Mouse (Mus musculus): Measurements from ENCODE around the gene Plpp1. TPM values are rescaled to one million over a fixed set of nuclear protein-coding genes. Genes with fewer than 3 reads are reported as not detected.

Plpp1 gene
- polyA plus RNA-seq, 1 experiment from 2014 or later: 137 TPM

DNA sequence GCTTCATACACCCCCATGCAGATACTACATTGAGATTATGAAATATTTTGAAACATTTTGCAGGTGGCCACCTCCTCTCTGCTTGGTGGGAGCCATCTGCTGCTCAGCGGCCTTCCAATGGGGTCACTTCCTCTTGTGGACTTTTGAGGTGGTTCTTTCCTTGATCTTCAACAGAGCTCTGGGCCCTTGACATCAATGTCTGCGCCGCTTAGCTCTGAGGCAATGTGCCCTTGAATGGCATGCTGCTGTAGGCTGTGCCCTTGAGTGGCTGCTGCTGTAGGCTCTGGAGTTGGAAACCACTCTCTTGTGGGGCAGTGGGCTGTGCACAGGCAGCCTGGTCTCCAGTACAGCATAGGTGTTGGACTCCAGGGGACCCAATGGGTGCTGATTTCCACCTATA lies 45.3 kb downstream of the Plpp1 start:
- DNase-seq (ENCODE audit: low spot score) (no peak), ATAC-seq (ENCODE audit: low FRiP score, low TSS enrichment) (no peak)
- H3K27me3 ChIP-seq (ENCODE audit: control insufficient read depth, insufficient read depth, low read length): no peaks in the 10 kb centered on the region
- WGBS: 96% methylated on average over 3 of the region's 3 CpGs
- H3K27ac ChIP-seq (replicated peaks): no peak overlapping the region
- 0 out of 2 replicates have a peak, but pooled peaks cover 10% of the 10 kb centered on the region for H3K36me3 ChIP-seq (ENCODE audit: control insufficient read depth, insufficient read depth, low read length)
- no peak for TF ChIP-seq CTCF (IDR thresholded peaks at IDR 0.05; ENCODE audit: low read depth)
- no peak for TF ChIP-seq EP300 (optimal IDR thresholded peaks at IDR 0.05)
- no peaks in the 10 kb centered on the region for H3K4me1 ChIP-seq (replicated peaks; ENCODE audit: control insufficient read depth, insufficient read depth)
- no peak overlapping the region for H3K4me2 ChIP-seq (replicated peaks; ENCODE audit: low read depth)
- no peak overlapping the region for H3K4me3 ChIP-seq (ENCODE audit: low read depth, low read length)
- no peak overlapping the region for H3K9ac ChIP-seq (ENCODE audit: low read length)
- no peaks in the 10 kb centered on the region for H3K9me3 ChIP-seq (ENCODE audit: control insufficient read depth, low read length)

DNA sequence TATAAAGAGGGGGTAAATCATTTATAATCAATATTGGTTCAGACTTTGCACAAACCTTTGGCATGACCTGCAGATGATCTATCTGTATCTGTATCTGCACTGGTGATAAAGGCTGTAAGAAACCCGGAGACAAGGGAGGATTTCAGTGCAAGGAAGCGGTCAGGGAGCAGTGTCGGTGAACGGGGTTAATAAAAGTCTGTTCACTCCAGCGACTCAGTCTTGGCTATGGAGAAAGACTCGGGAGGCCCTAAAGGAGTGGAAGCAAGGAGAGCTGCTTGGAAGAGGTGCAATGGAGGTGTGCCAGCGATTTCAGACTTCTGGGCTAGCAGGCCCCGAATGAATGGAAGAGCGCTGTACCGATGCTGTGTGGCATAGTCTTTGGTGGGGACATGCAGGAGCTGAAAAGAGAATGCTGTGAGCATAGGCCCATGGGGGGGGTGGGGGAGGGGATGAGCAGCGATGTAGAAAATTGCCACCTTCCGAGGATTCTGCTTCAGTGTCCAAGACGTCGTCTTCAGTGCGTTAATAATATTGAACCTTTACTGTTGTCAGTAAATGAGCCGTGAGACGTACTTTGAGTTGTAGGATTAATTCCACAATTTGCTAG lies 53.2 kb downstream of the Plpp1 start:
- no peak for TF ChIP-seq CTCF (IDR thresholded peaks at IDR 0.05; ENCODE audit: low read depth)
- Histone ChIP-seq H3K4me3 (ENCODE audit: low read depth, low read length) (no peak overlapping the region), H3K4me1 (replicated peaks; ENCODE audit: control insufficient read depth, insufficient read depth) (no peaks in the 10 kb centered on the region), H3K9ac (ENCODE audit: low read length) (no peak overlapping the region), H3K9me3 (ENCODE audit: control insufficient read depth, low read length) (no peaks in the 10 kb centered on the region), H3K36me3 (ENCODE audit: control insufficient read depth, insufficient read depth, low read length) (peaks cover 4% of the 10 kb centered on the region; the same call in 1 of the 2 replicates), H3K4me2 (replicated peaks; ENCODE audit: low read depth) (no peak overlapping the region), H3K27ac (replicated peaks) (no peak overlapping the region), H3K27me3 (ENCODE audit: control insufficient read depth, insufficient read depth, low read length) (no peaks in the 10 kb centered on the region)
- ATAC-seq (ENCODE audit: low FRiP score, low TSS enrichment) (no peak), DNase-seq (ENCODE audit: low spot score) (no peak)
- WGBS: 81% methylated on average over 17 of the region's 17 CpGs

DNA sequence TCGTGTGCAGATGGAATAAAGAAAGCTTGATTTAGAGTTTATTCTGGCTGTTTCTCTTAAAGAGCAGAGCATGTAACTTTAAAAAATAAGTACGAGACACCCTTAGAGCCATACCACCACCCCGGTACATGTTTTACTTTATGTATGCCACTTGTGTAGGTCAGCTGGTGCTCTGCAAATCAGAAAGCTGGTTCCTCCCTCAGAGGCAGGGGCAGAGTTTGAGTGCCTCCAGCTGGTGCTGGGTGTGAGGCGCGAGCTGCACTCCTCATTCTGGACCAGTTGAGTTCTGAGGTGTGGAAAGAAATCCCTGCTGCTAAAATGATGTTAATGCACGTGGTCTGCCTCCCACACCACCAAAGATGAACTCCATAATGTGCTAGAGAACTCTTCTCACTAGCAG lies 53.8 kb downstream of the Plpp1 start:
- WGBS: 71% methylated on average over 6 of the region's 6 CpGs

DNA sequence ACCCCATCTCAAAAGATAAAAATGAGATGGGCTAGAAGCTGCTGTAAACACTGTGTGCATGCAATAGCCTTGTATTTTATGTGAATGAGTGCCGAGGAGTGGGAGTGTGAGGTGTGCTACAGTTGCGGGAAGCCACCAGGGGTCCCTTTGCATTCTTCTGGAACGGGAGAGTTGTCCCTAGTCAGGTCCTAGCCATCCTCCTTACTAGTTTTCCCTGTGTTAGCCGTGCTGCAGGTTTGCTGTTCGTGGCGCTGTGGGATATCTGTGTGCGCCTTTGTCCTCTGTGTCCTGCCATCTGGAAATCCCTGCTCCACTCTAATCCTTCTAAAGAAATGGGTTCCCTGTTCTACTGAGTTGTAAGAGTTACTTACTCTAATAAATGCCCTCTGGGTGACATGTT lies 57.3 kb downstream of the Plpp1 start:
- no peak for DNase-seq (ENCODE audit: low spot score)
- WGBS: 85% methylated on average over 7 of the region's 7 CpGs
- Histone ChIP-seq H3K4me3 (ENCODE audit: low read depth, low read length) (no peak overlapping the region), H3K9ac (ENCODE audit: low read length) (no peak overlapping the region), H3K27ac (replicated peaks) (no peak overlapping the region), H3K27me3 (ENCODE audit: control insufficient read depth, insufficient read depth, low read length) (no peaks in the 10 kb centered on the region), H3K9me3 (ENCODE audit: control insufficient read depth, low read length) (no peaks in the 10 kb centered on the region), H3K36me3 (ENCODE audit: control insufficient read depth, insufficient read depth, low read length) (peaks cover 9% of the 10 kb centered on the region; the same call in 1 of the 2 replicates), H3K4me2 (replicated peaks; ENCODE audit: low read depth) (no peak overlapping the region), H3K4me1 (replicated peaks; ENCODE audit: control insufficient read depth, insufficient read depth) (no peaks in the 10 kb centered on the region)
- TF ChIP-seq CTCF (IDR thresholded peaks at IDR 0.05; ENCODE audit: low read depth) (no peak), EP300 (optimal IDR thresholded peaks at IDR 0.05) (no peak)
- no peak for ATAC-seq (ENCODE audit: low FRiP score, low TSS enrichment)

More for the DNA sequence above, 53.8 kb downstream of the Plpp1 start:
- Histone ChIP-seq H3K4me1 (replicated peaks; ENCODE audit: control insufficient read depth, insufficient read depth) (no peaks in the 10 kb centered on the region), H3K27me3 (ENCODE audit: control insufficient read depth, insufficient read depth, low read length) (no peaks in the 10 kb centered on the region), H3K4me3 (ENCODE audit: low read depth, low read length) (no peak overlapping the region), H3K27ac (replicated peaks) (no peak overlapping the region), H3K4me2 (replicated peaks; ENCODE audit: low read depth) (no peak overlapping the region), H3K9me3 (ENCODE audit: control insufficient read depth, low read length) (no peaks in the 10 kb centered on the region), H3K36me3 (ENCODE audit: control insufficient read depth, insufficient read depth, low read length) (peaks cover 4% of the 10 kb centered on the region; the same call in 1 of the 2 replicates), H3K9ac (ENCODE audit: low read length) (no peak overlapping the region)
- DNase-seq (ENCODE audit: low spot score) (no peak), ATAC-seq (ENCODE audit: low FRiP score, low TSS enrichment) (no peak)
- TF ChIP-seq EP300 (optimal IDR thresholded peaks at IDR 0.05) (no peak), CTCF (IDR thresholded peaks at IDR 0.05; ENCODE audit: low read depth) (peak; percentile 48)

DNA sequence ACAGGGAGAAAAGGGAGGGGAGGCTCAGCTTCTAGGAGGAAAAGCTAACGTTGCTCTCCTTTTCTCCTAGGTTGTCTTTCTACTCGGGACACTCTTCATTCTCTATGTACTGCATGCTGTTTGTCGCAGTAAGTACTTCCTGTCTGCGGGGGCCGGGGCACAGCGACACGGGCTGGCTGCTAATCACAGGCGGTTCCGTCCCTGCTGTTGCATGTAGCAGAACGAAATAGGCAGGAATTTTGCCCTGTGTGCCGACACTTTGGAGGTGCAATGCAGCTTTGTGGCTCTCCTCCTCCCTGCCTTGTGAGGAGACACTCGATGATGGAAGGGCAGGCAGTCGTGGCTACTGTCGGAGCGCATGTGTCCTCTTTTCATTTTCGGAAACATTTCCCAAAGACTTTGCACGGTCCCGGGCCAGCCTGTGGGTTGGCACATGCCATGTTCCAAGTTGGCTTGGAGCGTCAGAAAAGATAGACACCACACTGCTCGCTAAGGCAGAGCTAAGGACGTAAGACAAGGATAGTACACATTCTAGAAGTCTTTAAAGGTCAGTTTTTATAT lies 59.1 kb downstream of the Plpp1 start:
- Histone ChIP-seq H3K9me3 (ENCODE audit: control insufficient read depth, low read length) (no peaks in the 10 kb centered on the region), H3K27ac (replicated peaks) (no peak overlapping the region), H3K27me3 (ENCODE audit: control insufficient read depth, insufficient read depth, low read length) (no peaks in the 10 kb centered on the region), H3K4me1 (replicated peaks; ENCODE audit: control insufficient read depth, insufficient read depth) (no peaks in the 10 kb centered on the region), H3K9ac (ENCODE audit: low read length) (no peak overlapping the region), H3K36me3 (ENCODE audit: control insufficient read depth, insufficient read depth, low read length) (peaks cover 9% of the 10 kb centered on the region; the same call in 1 of the 2 replicates), H3K4me2 (replicated peaks; ENCODE audit: low read depth) (no peak overlapping the region), H3K4me3 (ENCODE audit: low read depth, low read length) (no peak overlapping the region)
- TF ChIP-seq EP300 (optimal IDR thresholded peaks at IDR 0.05) (no peak), CTCF (IDR thresholded peaks at IDR 0.05; ENCODE audit: low read depth) (no peak)
- WGBS: 81% methylated on average over 21 of the region's 21 CpGs
- ATAC-seq (ENCODE audit: low FRiP score, low TSS enrichment) (no peak), DNase-seq (ENCODE audit: low spot score) (no peak)

DNA sequence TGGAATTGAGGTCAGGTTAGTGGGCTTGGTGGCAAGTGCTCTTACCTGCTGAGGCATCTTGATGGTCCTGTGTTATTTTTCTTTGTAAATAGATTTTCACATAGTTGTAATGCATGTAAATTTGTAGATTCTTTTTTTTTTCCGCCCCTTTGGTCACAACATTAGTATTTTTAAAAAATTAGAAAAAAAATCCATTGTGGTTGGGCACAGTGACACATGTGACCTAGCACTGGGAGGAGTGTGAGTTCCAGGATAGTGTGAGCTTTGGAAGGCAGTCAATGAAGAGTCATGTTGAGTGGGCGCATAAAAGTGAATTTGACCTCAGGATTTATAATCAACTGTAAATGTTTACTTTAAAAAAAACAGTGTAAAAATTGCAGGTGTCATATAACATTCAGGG lies 59.8 kb downstream of the Plpp1 start:
- no peak for DNase-seq (ENCODE audit: low spot score)
- H3K36me3 ChIP-seq (ENCODE audit: control insufficient read depth, insufficient read depth, low read length): peaks cover 9% of the 10 kb centered on the region; the same call in 1 of the 2 replicates
- WGBS: 82% methylated on average over 2 of the region's 2 CpGs

More for the DNA sequence above, 59.8 kb downstream of the Plpp1 start:
- Histone ChIP-seq H3K4me3 (ENCODE audit: low read depth, low read length) (no peak overlapping the region), H3K4me1 (replicated peaks; ENCODE audit: control insufficient read depth, insufficient read depth) (no peaks in the 10 kb centered on the region), H3K9ac (ENCODE audit: low read length) (no peak overlapping the region), H3K4me2 (replicated peaks; ENCODE audit: low read depth) (no peak overlapping the region), H3K27ac (replicated peaks) (no peak overlapping the region), H3K27me3 (ENCODE audit: control insufficient read depth, insufficient read depth, low read length) (no peaks in the 10 kb centered on the region), H3K9me3 (ENCODE audit: control insufficient read depth, low read length) (no peaks in the 10 kb centered on the region)
- TF ChIP-seq CTCF (IDR thresholded peaks at IDR 0.05; ENCODE audit: low read depth) (no peak), EP300 (optimal IDR thresholded peaks at IDR 0.05) (no peak)
- ATAC-seq (ENCODE audit: low FRiP score, low TSS enrichment): no peak

All from stomach, postnatal 0 days (tissue).